Mouse (Mus musculus) heart, embryonic 15.5 days (tissue): Measurements from ENCODE around the gene Wnt1. TPM values are rescaled to one million over a fixed set of nuclear protein-coding genes. Genes with fewer than 3 reads are reported as not detected.

Source experiments
- ATAC-seq: fragments of 200-750 bp; cut with Nextera tagmentation; replicated peaks from 2 replicates; pipeline ENCODE4 v1.8.0; 2017; ENCODE audit warnings: low read depth, moderate TSS enrichment; ENCODE audit not compliant: insufficient number of reproducible peaks, insufficient read depth, low FRiP score
- H3K27ac ChIP-seq: fragments of 300-500 bp; sonication (generic); 2 replicates; pipeline ENCODE4 v1.5.1; 2015; ENCODE audit warnings: mild to moderate bottlenecking, inconsistent platforms
- H3K27me3 ChIP-seq: fragments of 300-500 bp; sonication (generic); 2 replicates; pipeline ENCODE4 v1.6.1; 2015; ENCODE audit warnings: inconsistent platforms
- H3K36me3 ChIP-seq: fragments of 300-500 bp; sonication (generic); 2 replicates; pipeline ENCODE4 v1.6.1; 2015; ENCODE audit warnings: mild to moderate bottlenecking, inconsistent platforms
- H3K4me1 ChIP-seq: fragments of 300-500 bp; sonication (generic); replicated peaks from 2 replicates; pipeline ENCODE4 v1.6.1; 2015; ENCODE audit warnings: inconsistent platforms
- H3K4me2 ChIP-seq: fragments of 300-500 bp; sonication (generic); 2 replicates; pipeline ENCODE4 v1.6.1; 2015; ENCODE audit warnings: inconsistent platforms, mild to moderate bottlenecking, moderate library complexity
- H3K4me3 ChIP-seq: fragments of 300-500 bp; sonication (generic); 2 replicates; pipeline ENCODE4 v1.5.1; 2015; ENCODE audit warnings: mild to moderate bottlenecking, inconsistent platforms
- H3K9ac ChIP-seq: fragments of 300-500 bp; sonication (generic); 2 replicates; pipeline ENCODE4 v1.6.1; 2015; ENCODE audit warnings: mild to moderate bottlenecking, inconsistent platforms
- H3K9me3 ChIP-seq: fragments of 300-500 bp; sonication (generic); replicated peaks from 2 replicates; pipeline ENCODE4 v1.6.1; 2016; ENCODE audit warnings: inconsistent platforms
- WGBS: fragments of 180-500 bp; shearing (Covaris S2); methylation state at CpG from one replicate; pipeline ENCODE4 v1.1.7; 2015; ENCODE audit warnings: mixed read lengths; 5-methylcytosine and 5-hydroxymethylcytosine counted together
- polyA plus RNA-seq: library from polyadenylated mRNA; unstranded; fragments of >200 nt; fragmentation: Nextera tagmentation; extraction: Ambion mirVana; gene quantifications from 2 replicates; pipeline ENCODE4 v1.2.1, GENCODE M21; 2015

Gene Wnt1
- polyA plus RNA-seq, 1 experiment from 2014 or later: not detected

GRCm38 (mm10) chr15:98823434-98823833 lies 33.8 kb downstream of the Wnt1 start:
- 76% methylated on average over 3 of the region's 3 CpGs for WGBS
- Histone ChIP-seq H3K4me1 (peaks cover 24% of the 10 kb centered on the region), H3K9ac (no peak overlapping the region), H3K9me3 (no peaks in the 10 kb centered on the region), H3K27me3 (no peaks in the 10 kb centered on the region), H3K27ac (no peak overlapping the region), H3K36me3 (peaks cover 30% of the 10 kb centered on the region), H3K4me2 (no peak overlapping the region), H3K4me3 (no peak overlapping the region)
- ATAC-seq: no peak

- H3K4me1 ChIP-seq: peaks cover 37% of the 10 kb centered on the region
- peaks cover 27% of the 10 kb centered on the region for H3K36me3 ChIP-seq
- H3K9me3 ChIP-seq: no peaks in the 10 kb centered on the region
- H3K4me3 ChIP-seq: no peak overlapping the region
- WGBS: 72% methylated on average over 7 of the region's 7 CpGs
- ATAC-seq: no peak
- H3K9ac ChIP-seq: no peak overlapping the region
- H3K27ac ChIP-seq: no peak overlapping the region
- H3K27me3 ChIP-seq: no peaks in the 10 kb centered on the region
- no peak overlapping the region for H3K4me2 ChIP-seq
Observed at GRCm38 (mm10) chr15:98827611-98828011, 38.0 kb downstream of the Wnt1 start.

GRCm38 (mm10) chr15:98830736-98831683 lies 41.4 kb downstream of the Wnt1 start, which contains the start of gene Prkag1:
Gene Prkag1, minus strand, starts transcription at chr15:98831521.
- peak; percentile 94 for ATAC-seq
- peaks cover 36% of the 10 kb centered on the region for H3K36me3 ChIP-seq
- H3K9ac ChIP-seq: peak within 1 kb of the TSS; percentile 85

GRCm38 (mm10) chr15:98831684-98832035 lies 42.0 kb downstream of the Wnt1 start:
- Histone ChIP-seq H3K4me3 (peak overlapping the region; percentile 86), H3K9ac (peak overlapping the region; percentile 85), H3K9me3 (no peaks in the 10 kb centered on the region), H3K36me3 (peaks cover 43% of the 10 kb centered on the region), H3K27ac (peak overlapping the region; percentile 99), H3K4me1 (peaks cover 47% of the 10 kb centered on the region), H3K27me3 (no peaks in the 10 kb centered on the region), H3K4me2 (peak overlapping the region; percentile 68)
- ATAC-seq: no peak
- 13% methylated on average over 9 of the region's 9 CpGs for WGBS

More at GRCm38 (mm10) chr15:98830736-98831683, 41.4 kb downstream of the Wnt1 start, which contains the start of gene Prkag1:
- Histone ChIP-seq H3K27me3 (no peaks in the 10 kb centered on the region), H3K4me1 (peaks cover 47% of the 10 kb centered on the region), H3K9me3 (no peaks in the 10 kb centered on the region), H3K4me3 (peak within 1 kb of the TSS; percentile 86), H3K27ac (peak within 1 kb of the TSS; percentile 99), H3K4me2 (peak within 1 kb of the TSS; percentile 68)
- WGBS: under 1% methylated on average over 60 of the region's 66 CpGs

- Histone ChIP-seq H3K36me3 (peaks cover 50% of the 10 kb centered on the region), H3K27ac (peak overlapping the region; percentile 99), H3K9me3 (no peaks in the 10 kb centered on the region), H3K27me3 (no peaks in the 10 kb centered on the region), H3K9ac (no peak overlapping the region), H3K4me1 (peaks cover 39% of the 10 kb centered on the region), H3K4me2 (peak overlapping the region; percentile 68; the same call in 1 of the 2 replicates), H3K4me3 (0 out of 2 replicates have a peak overlapping the region, but pooled peaks have one; percentile 86)
- ATAC-seq: no peak
- WGBS: 45% methylated on average over 12 of the region's 12 CpGs
Observed at GRCm38 (mm10) chr15:98832161-98833058, 42.8 kb downstream of the Wnt1 start.

GRCm38 (mm10) chr15:98833281-98833680 lies 43.6 kb downstream of the Wnt1 start:
- Histone ChIP-seq H3K27ac (peak overlapping the region; percentile 99; the same call in 1 of the 2 replicates), H3K9me3 (no peaks in the 10 kb centered on the region), H3K4me2 (no peak overlapping the region), H3K4me1 (peaks cover 33% of the 10 kb centered on the region), H3K4me3 (no peak overlapping the region), H3K36me3 (peaks cover 59% of the 10 kb centered on the region), H3K27me3 (no peaks in the 10 kb centered on the region), H3K9ac (no peak overlapping the region)
- 82% methylated on average over 11 of the region's 11 CpGs for WGBS
- no peak for ATAC-seq

GRCm38 (mm10) chr15:98834059-98834458 lies 44.4 kb downstream of the Wnt1 start:
- no peak overlapping the region for H3K9ac ChIP-seq
- no peak for ATAC-seq
- H3K27me3 ChIP-seq: no peaks in the 10 kb centered on the region
- no peak overlapping the region for H3K4me3 ChIP-seq
- no peaks in the 10 kb centered on the region for H3K9me3 ChIP-seq
- peaks cover 28% of the 10 kb centered on the region for H3K4me1 ChIP-seq
- H3K36me3 ChIP-seq: peaks cover 65% of the 10 kb centered on the region
- no peak overlapping the region for H3K27ac ChIP-seq
- WGBS: 86% methylated on average over 13 of the region's 13 CpGs
- no peak overlapping the region for H3K4me2 ChIP-seq

GRCm38 (mm10) chr15:98835291-98835690 lies 45.6 kb downstream of the Wnt1 start:
- WGBS: 76% methylated on average over 14 of the region's 14 CpGs
- Histone ChIP-seq H3K9me3 (no peaks in the 10 kb centered on the region), H3K36me3 (peaks cover 75% of the 10 kb centered on the region), H3K9ac (no peak overlapping the region), H3K4me3 (no peak overlapping the region), H3K27ac (0 out of 2 replicates have a peak overlapping the region, but pooled peaks have one; percentile 39), H3K4me1 (peaks cover 17% of the 10 kb centered on the region), H3K27me3 (no peaks in the 10 kb centered on the region), H3K4me2 (no peak overlapping the region)
- no peak for ATAC-seq

- peaks cover 12% of the 10 kb centered on the region for H3K4me1 ChIP-seq
Observed at GRCm38 (mm10) chr15:98837006-98837742, 47.5 kb downstream of the Wnt1 start.

GRCm38 (mm10) chr15:98837743-98838103 lies 48.1 kb downstream of the Wnt1 start:
- WGBS: 75% methylated on average over 4 of the region's 4 CpGs
- Histone ChIP-seq H3K4me1 (peaks cover 9% of the 10 kb centered on the region), H3K4me2 (no peak overlapping the region), H3K9ac (no peak overlapping the region), H3K36me3 (peaks cover 98% of the 10 kb centered on the region), H3K4me3 (no peak overlapping the region), H3K27ac (no peak overlapping the region), H3K27me3 (no peaks in the 10 kb centered on the region), H3K9me3 (no peaks in the 10 kb centered on the region)
- ATAC-seq: no peak

More at GRCm38 (mm10) chr15:98837006-98837742, 47.5 kb downstream of the Wnt1 start:
- whole genome bisulfite sequencing: 91% methylated on average over 21 of the region's 21 CpGs
- Histone ChIP-seq H3K27ac (no peak overlapping the region), H3K9ac (no peak overlapping the region), H3K4me2 (no peak overlapping the region), H3K27me3 (no peaks in the 10 kb centered on the region), H3K36me3 (peaks cover 93% of the 10 kb centered on the region), H3K4me3 (no peak overlapping the region), H3K9me3 (no peaks in the 10 kb centered on the region)
- ATAC-seq: no peak
